Mouse (Mus musculus) forebrain, postnatal 0 days (tissue): ENCODE data around the gene Nectin2. TPM values are rescaled to one million over a fixed set of nuclear protein-coding genes. Genes with fewer than 3 reads are reported as not detected.

Source experiments
- ATAC-seq: fragments of 200-750 bp; cut with Nextera tagmentation; 2 replicates; pipeline ENCODE4 v1.8.0; 2017; ENCODE audit warnings: mild to moderate bottlenecking, moderate library complexity
- DNase-seq: peaks from one replicate; pipeline ENCODE4 v3.0.0-alpha.2; 2015
- H3K27ac ChIP-seq: fragments of 300-500 bp; sonication (generic); 2 replicates; pipeline ENCODE4 v1.5.1; 2014; ENCODE audit warnings: low read depth, mild to moderate bottlenecking, antibody characterized with exemption, low read length, moderate library complexity, mixed read lengths
- H3K27me3 ChIP-seq: fragments of 300-500 bp; sonication (generic); 2 replicates; pipeline ENCODE4 v1.6.1; 2014; ENCODE audit warnings: mild to moderate bottlenecking, low read length, mixed read lengths; ENCODE audit not compliant: insufficient read depth
- H3K36me3 ChIP-seq: fragments of 300-500 bp; sonication (generic); 2 replicates; pipeline ENCODE4 v1.6.1; 2014; ENCODE audit warnings: mild to moderate bottlenecking, moderate library complexity; ENCODE audit not compliant: insufficient read depth
- H3K4me1 ChIP-seq: fragments of 300-500 bp; sonication (generic); 2 replicates; pipeline ENCODE4 v1.6.1; 2014; ENCODE audit warnings: antibody characterized with exemption; ENCODE audit not compliant: insufficient read depth
- H3K4me2 ChIP-seq: fragments of 300-500 bp; sonication (generic); 2 replicates; pipeline ENCODE4 v1.6.1; 2014; ENCODE audit warnings: low read depth, mild to moderate bottlenecking, moderate library complexity
- H3K4me3 ChIP-seq: fragments of 300-500 bp; sonication (generic); 2 replicates; pipeline ENCODE4 v1.5.1; 2014; ENCODE audit warnings: low read depth, low read length, mixed read lengths
- H3K9ac ChIP-seq: fragments of 300-500 bp; sonication (generic); 2 replicates; pipeline ENCODE4 v1.6.1; 2014; ENCODE audit warnings: mild to moderate bottlenecking
- H3K9me3 ChIP-seq: fragments of 300-500 bp; sonication (generic); 2 replicates; pipeline ENCODE4 v1.6.1; 2016; ENCODE audit warnings: low read length
- CTCF ChIP-seq: sonication (generic); IDR thresholded peaks from 2 replicates; pipeline ENCODE4 v1.5.1; 2016; ENCODE audit warnings: antibody characterized with exemption, control low read depth, low read depth
- WGBS: fragments of 180-500 bp; shearing (Covaris S2); extraction: QIAGEN DNeasy Blood & Tissue Kit; methylation state at CpG from one replicate; pipeline ENCODE4 v1.1.7; 2014; 5-methylcytosine and 5-hydroxymethylcytosine counted together
- polyA plus RNA-seq: library from polyadenylated mRNA; unstranded; fragments of >200 nt; fragmentation: Nextera tagmentation; extraction: Ambion mirVana; gene quantifications from 2 replicates; pipeline ENCODE4 v1.2.1, GENCODE M21; 2015
- total RNA-seq: library from RNA; depleted of rRNA; stranded (reverse); fragments of >200 nt; gene quantifications from 2 replicates; pipeline ENCODE4 v1.2.3, GENCODE M21; 2014

Nectin2 gene
- total and polyA plus RNA-seq, 2 experiments from 2014 or later, result 44.7 to 48.7 TPM

GRCm38 (mm10) chr7:19789904-19790347 is 39.6 kb upstream of the Nectin2 start:
- Histone ChIP-seq H3K4me2 (peak overlapping the region; percentile 63), H3K9me3 (no peaks in the 10 kb centered on the region), H3K27ac (no peak overlapping the region), H3K4me1 (no peaks in the 10 kb centered on the region), H3K36me3 (no peaks in the 10 kb centered on the region), H3K9ac (peak overlapping the region; percentile 50; the same call in 1 of the 2 replicates), H3K4me3 (peak overlapping the region; percentile 27), H3K27me3 (no peaks in the 10 kb centered on the region)
- DNase-seq, result peak; percentile 91
- WGBS, result 3% methylated on average over 19 of the region's 19 CpGs
- ATAC-seq, result peak; percentile 74
- peak; percentile 96 for TF ChIP-seq CTCF

GRCm38 (mm10) chr7:19785874-19786458 is 35.7 kb upstream of the Nectin2 start:
- WGBS, result 45% methylated on average over 12 of the region's 12 CpGs
- ATAC-seq, result no peak
- no peaks in the 10 kb centered on the region for H3K27me3 ChIP-seq

GRCm38 (mm10) chr7:19784764-19785535 is 34.7 kb upstream of the Nectin2 start:
- Histone ChIP-seq H3K36me3 (no peaks in the 10 kb centered on the region), H3K9me3 (no peaks in the 10 kb centered on the region), H3K4me3 (no peak overlapping the region), H3K4me1 (no peaks in the 10 kb centered on the region), H3K4me2 (no peak overlapping the region), H3K27me3 (no peaks in the 10 kb centered on the region), H3K9ac (no peak overlapping the region), H3K27ac (no peak overlapping the region)
- ATAC-seq (no peak), DNase-seq (no peak)
- TF ChIP-seq CTCF, result peak; percentile 36; the same call in 1 of the 2 replicates
- WGBS, result 55% methylated on average over 11 of the region's 11 CpGs

More at GRCm38 (mm10) chr7:19785874-19786458, 35.7 kb upstream of the Nectin2 start:
- H3K4me3 ChIP-seq, result no peak overlapping the region
- H3K27ac ChIP-seq, result no peak overlapping the region
- no peaks in the 10 kb centered on the region for H3K36me3 ChIP-seq
- no peak overlapping the region for H3K9ac ChIP-seq
- H3K4me2 ChIP-seq, result no peak overlapping the region
- DNase-seq, result no peak
- H3K4me1 ChIP-seq, result no peaks in the 10 kb centered on the region
- TF ChIP-seq CTCF, result no peak
- H3K9me3 ChIP-seq, result no peaks in the 10 kb centered on the region

GRCm38 (mm10) chr7:19783630-19784029 is 33.3 kb upstream of the Nectin2 start:
- DNase-seq (no peak), ATAC-seq (no peak)
- TF ChIP-seq CTCF, result no peak
- H3K4me1 ChIP-seq, result no peaks in the 10 kb centered on the region
- no peak overlapping the region for H3K4me2 ChIP-seq
- 80% methylated on average over 8 of the region's 8 CpGs for WGBS
- no peak overlapping the region for H3K9ac ChIP-seq
- no peaks in the 10 kb centered on the region for H3K36me3 ChIP-seq
- H3K27me3 ChIP-seq, result no peaks in the 10 kb centered on the region
- no peaks in the 10 kb centered on the region for H3K9me3 ChIP-seq
- H3K4me3 ChIP-seq, result no peak overlapping the region
- H3K27ac ChIP-seq, result no peak overlapping the region

- ATAC-seq, result no peak
- Histone ChIP-seq H3K4me2 (no peak overlapping the region), H3K9ac (no peak overlapping the region), H3K27ac (no peak overlapping the region), H3K36me3 (no peaks in the 10 kb centered on the region), H3K27me3 (no peaks in the 10 kb centered on the region), H3K4me1 (no peaks in the 10 kb centered on the region), H3K9me3 (no peaks in the 10 kb centered on the region), H3K4me3 (no peak overlapping the region)
- peak; percentile 56 for TF ChIP-seq CTCF
- peak; percentile 16 for DNase-seq
- WGBS, result 93% methylated on average over 4 of the region's 4 CpGs
Measured at GRCm38 (mm10) chr7:19782645-19783044, 32.4 kb upstream of the Nectin2 start.

- WGBS, result 94% methylated on average over 7 of the region's 7 CpGs
- Histone ChIP-seq H3K4me2 (no peak overlapping the region), H3K4me1 (no peaks in the 10 kb centered on the region), H3K4me3 (no peak overlapping the region), H3K9ac (no peak overlapping the region), H3K9me3 (no peaks in the 10 kb centered on the region), H3K36me3 (no peaks in the 10 kb centered on the region), H3K27me3 (no peaks in the 10 kb centered on the region), H3K27ac (no peak overlapping the region)
- TF ChIP-seq CTCF, result no peak
- no peak for DNase-seq
- ATAC-seq, result no peak
Measured at GRCm38 (mm10) chr7:19781741-19782140, 31.5 kb upstream of the Nectin2 start.

- Histone ChIP-seq H3K27me3 (no peaks in the 10 kb centered on the region), H3K9ac (no peak overlapping the region), H3K4me1 (no peaks in the 10 kb centered on the region), H3K4me3 (no peak overlapping the region), H3K9me3 (no peaks in the 10 kb centered on the region), H3K27ac (no peak overlapping the region), H3K36me3 (no peaks in the 10 kb centered on the region), H3K4me2 (no peak overlapping the region)
- peak; percentile 4; the same call in 1 of the 2 replicates for TF ChIP-seq CTCF
- no peak for ATAC-seq
- WGBS, result 89% methylated on average over 4 of the region's 4 CpGs
- no peak for DNase-seq
Measured at GRCm38 (mm10) chr7:19779903-19780302, 29.6 kb upstream of the Nectin2 start.
